Mouse (Mus musculus): ENCODE results near the gene Lhx5.

Gene Lhx5

GRCm38 (mm10) chr5:120432486-120433015, 1.1 kb downstream of the Lhx5 start:
- DNase-seq (ENCODE audit: low read depth, low spot score), result no peak

GRCm38 (mm10) chr5:120433135-120433760, 1.7 kb downstream of the Lhx5 start:
- DNase-seq (ENCODE audit: low read depth, low spot score), result no peak

GRCm38 (mm10) chr5:120434231-120434735, 2.8 kb downstream of the Lhx5 start:
- no peak for DNase-seq (ENCODE audit: low read depth, low spot score)

- no peak for DNase-seq (ENCODE audit: low read depth, low spot score)
These were observed 3.6 kb downstream of the Lhx5 start for GRCm38 (mm10) chr5:120435006-120435681.

GRCm38 (mm10) chr5:120435731-120436501, 4.4 kb downstream of the Lhx5 start:
- no peak for DNase-seq (ENCODE audit: low read depth, low spot score)

GRCm38 (mm10) chr5:120436885-120437495, 5.5 kb downstream of the Lhx5 start:
- peak; percentile 20 for DNase-seq (ENCODE audit: low read depth, low spot score)

- no peak for DNase-seq (ENCODE audit: low read depth, low spot score)
These were observed 6.0 kb downstream of the Lhx5 start for GRCm38 (mm10) chr5:120437539-120437938.

GRCm38 (mm10) chr5:120437986-120438385, 6.5 kb downstream of the Lhx5 start:
- DNase-seq (ENCODE audit: low read depth, low spot score), result no peak

- DNase-seq (ENCODE audit: low read depth, low spot score), result no peak
These were observed 7.0 kb downstream of the Lhx5 start for GRCm38 (mm10) chr5:120438469-120438868.

GRCm38 (mm10) chr5:120438991-120439710, 7.7 kb downstream of the Lhx5 start:
- peak; percentile 20 for DNase-seq (ENCODE audit: low read depth, low spot score)

GRCm38 (mm10) chr5:120439887-120440670, 8.6 kb downstream of the Lhx5 start:
- DNase-seq (ENCODE audit: low read depth, low spot score), result no peak

GRCm38 (mm10) chr5:120440733-120441132, 9.2 kb downstream of the Lhx5 start:
- peak; percentile 88 for DNase-seq (ENCODE audit: low read depth, low spot score)

GRCm38 (mm10) chr5:120447305-120447704, 15.8 kb downstream of the Lhx5 start:
- DNase-seq (ENCODE audit: low read depth, low spot score), result no peak

- DNase-seq (ENCODE audit: low read depth, low spot score), result no peak
These were observed 23.3 kb downstream of the Lhx5 start for GRCm38 (mm10) chr5:120454756-120455337.

- no peak for DNase-seq (ENCODE audit: low read depth, low spot score)
These were observed 24.8 kb downstream of the Lhx5 start for GRCm38 (mm10) chr5:120456253-120456652.

- DNase-seq (ENCODE audit: low read depth, low spot score), result no peak
These were observed 25.5 kb downstream of the Lhx5 start for GRCm38 (mm10) chr5:120456841-120457554.

- peak; percentile 66 for DNase-seq (ENCODE audit: low read depth, low spot score)
These were observed 26.1 kb downstream of the Lhx5 start for GRCm38 (mm10) chr5:120457628-120458027.

- DNase-seq (ENCODE audit: low read depth, low spot score), result no peak
These were observed 27.6 kb downstream of the Lhx5 start for GRCm38 (mm10) chr5:120459133-120459532.

GRCm38 (mm10) chr5:120461902-120462301, 30.4 kb downstream of the Lhx5 start:
- no peak for DNase-seq (ENCODE audit: low read depth, low spot score)

Measured in CD4-positive, CD25-positive, alpha-beta regulatory T cell, adult 2 months (primary cell).